9 mouse cellular contexts compared by ENCODE assay signal in the genomic region with DNA sequence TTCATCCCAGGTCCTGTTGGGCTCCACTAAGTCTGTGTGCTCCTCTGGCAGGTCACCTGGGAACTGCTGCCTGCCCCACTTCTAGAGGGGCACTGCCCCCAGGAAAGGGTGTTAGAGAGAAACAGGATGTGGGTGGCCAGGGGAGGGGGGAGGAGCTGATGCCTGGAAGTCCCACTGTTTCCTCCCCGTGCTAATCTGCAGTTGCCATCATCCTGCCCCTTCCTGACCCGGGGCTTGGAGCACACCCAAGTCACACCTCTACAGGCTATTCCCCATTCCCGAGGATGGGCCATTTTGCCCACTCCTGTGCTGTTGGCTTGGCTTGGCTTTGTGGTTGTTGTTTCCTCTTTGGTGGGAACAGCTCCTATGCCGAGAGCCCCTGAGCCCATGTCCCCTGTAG. TPM values are rescaled to one million over a fixed set of nuclear protein-coding genes. Genes with fewer than 3 reads are reported as not detected.
DNase-seq lines count a peak whose midpoint lies in the region; ATAC-seq lines count a peak whose summit lies in the region.
"Had no signal": no experiment of that assay in that cellular context is flagged by ENCODE, and none has a peak within 500 bp of the region (broad histone marks: within the 10 kb centered on the region; RNA-seq: fewer than 3 reads in every experiment).

No protein-coding gene starts in this region.

- H3K4me1 ChIP-seq in heart, embryonic 15.5 days (replicated peaks), result peaks cover 52% of the 10 kb centered on the region

- 27% methylated on average over 4 of the region's 4 CpGs for WGBS in heart, embryonic 15.5 days

- peak; percentile 49 to 55 for DNase-seq in cerebellum, adult 18-20 months
- DNase-seq in cerebellum, adult 9-10 months, result no peak
- DNase-seq in cerebellum, postnatal 10 days, result peak; percentile 66 to 67
- peak; percentile 70 to 82 for DNase-seq in kidney, postnatal 36 days
- DNase-seq in thymus, postnatal 36 days, result peak; percentile 73 to 85
- no peak for DNase-seq in urinary bladder, adult 2 months (ENCODE audit: low spot score)

- H3K9ac ChIP-seq in heart, embryonic 15.5 days, result no peak overlapping the region

- no peak overlapping the region for H3K4me3 ChIP-seq in heart, embryonic 15.5 days

- H3K36me3 ChIP-seq in heart, embryonic 15.5 days, result peaks cover 78% of the 10 kb centered on the region

- peak overlapping the region; percentile 56 for H3K27ac ChIP-seq in heart, embryonic 15.5 days

- H3K27me3 ChIP-seq in heart, embryonic 15.5 days, result no peaks in the 10 kb centered on the region

- H3K9me3 ChIP-seq in heart, embryonic 15.5 days (replicated peaks), result no peaks in the 10 kb centered on the region

- ATAC-seq in heart, embryonic 15.5 days (replicated peaks; ENCODE audit: insufficient number of reproducible peaks, insufficient read depth, low FRiP score, low read depth), result no peak
- peak; percentile 25 for ATAC-seq in megakaryocyte progenitor cell, adult 5-6 weeks (replicated peaks; ENCODE audit: poor library complexity)

- peak overlapping the region; percentile 14; the same call in 1 of the 2 replicates for H3K4me2 ChIP-seq in heart, embryonic 15.5 days

RNA-seq across cellular contexts. Expression of a gene that starts 9.1 kb away (rescaled TPM):
- 8.0 and 13.2 TPM in 2 replicates for polyA plus RNA-seq in heart, embryonic 15.5 days (2015; fragmentation: Nextera tagmentation; extraction: Ambion mirVana)
- total RNA-seq in megakaryocyte progenitor cell, adult 5-6 weeks (2015), result 2.3 and 6.1 TPM in 2 replicates
- 0.92 and 2.6 TPM in 2 replicates for total RNA-seq in megakaryocyte progenitor cell, adult 5-6 weeks (2017)
- 5.8 and 9.6 TPM in 2 replicates for polyA plus RNA-seq in urinary bladder, adult 2 months (2012; rRNA removed)

RNA-seq across cellular contexts. Expression of a gene that starts 9.7 kb away (rescaled TPM):
- polyA plus RNA-seq in heart, embryonic 15.5 days (2015; fragmentation: Nextera tagmentation; extraction: Ambion mirVana), result 5.0 and 6.6 TPM in 2 replicates
- 43.9 and 46.6 TPM in 2 replicates for total RNA-seq in megakaryocyte progenitor cell, adult 5-6 weeks (2015)
- 81.9 and 107 TPM in 2 replicates for total RNA-seq in megakaryocyte progenitor cell, adult 5-6 weeks (2017)
- 16.0 and 35.7 TPM in 2 replicates for polyA plus RNA-seq in urinary bladder, adult 2 months (2012; rRNA removed)

RNA-seq across cellular contexts. Expression of a gene that starts 24.4 kb away (rescaled TPM):
- polyA plus RNA-seq in heart, embryonic 15.5 days (2015; fragmentation: Nextera tagmentation; extraction: Ambion mirVana), result 22.1 and 24.7 TPM in 2 replicates
- not detected in 2 replicates for total RNA-seq in megakaryocyte progenitor cell, adult 5-6 weeks (2015)
- not detected in 2 replicates for total RNA-seq in megakaryocyte progenitor cell, adult 5-6 weeks (2017)
- 69.2 and 93.5 TPM in 2 replicates for polyA plus RNA-seq in urinary bladder, adult 2 months (2012; rRNA removed)

RNA-seq across cellular contexts. Expression of a gene that starts 33.2 kb away (rescaled TPM):
- polyA plus RNA-seq in heart, embryonic 15.5 days (2015; fragmentation: Nextera tagmentation; extraction: Ambion mirVana), result 0.15 and 0.22 TPM in 2 replicates
- not detected in 2 replicates for total RNA-seq in megakaryocyte progenitor cell, adult 5-6 weeks (2015)
- total RNA-seq in megakaryocyte progenitor cell, adult 5-6 weeks (2017), result not detected in 2 replicates
- 0.19 and 0.22 TPM in 2 replicates for polyA plus RNA-seq in urinary bladder, adult 2 months (2012; rRNA removed)
- polyA plus RNA-seq: C2C12 had no signal

RNA-seq across cellular contexts. Expression of a gene that starts 40.6 kb away (rescaled TPM):
- polyA plus RNA-seq in heart, embryonic 15.5 days (2015; fragmentation: Nextera tagmentation; extraction: Ambion mirVana), result 114 and 117 TPM in 2 replicates
- 4.2 and 4.8 TPM in 2 replicates for total RNA-seq in megakaryocyte progenitor cell, adult 5-6 weeks (2015)
- total RNA-seq in megakaryocyte progenitor cell, adult 5-6 weeks (2017), result 0.71 and 1.4 TPM in 2 replicates
- polyA plus RNA-seq in urinary bladder, adult 2 months (2012; rRNA removed), result 34.6 and 59.4 TPM in 2 replicates

Comparison
In these comparisons a context has a peak if more than half of its experiments do, and no peak if none do; other contexts are left out.
1. DNase-seq: peak in cerebellum, adult 18-20 months (2 of 2), cerebellum, postnatal 10 days (2 of 2), kidney, postnatal 36 days (2 of 2) and thymus, postnatal 36 days (2 of 2); none in cerebellum, adult 9-10 months (single experiment) and urinary bladder, adult 2 months (single experiment).